Mouse (Mus musculus) stomach, embryonic 14.5 days (tissue): Measurements from ENCODE around the gene Dhx38. TPM values are rescaled to one million over a fixed set of nuclear protein-coding genes. Genes with fewer than 3 reads are reported as not detected.

Experiments
- ATAC-seq: fragments of 200-750 bp; cut with Nextera tagmentation; 2 replicates; pipeline ENCODE4 v1.8.0; 2017; ENCODE audit warnings: low read depth, moderate TSS enrichment; ENCODE audit not compliant: insufficient number of reproducible peaks, insufficient read depth, low FRiP score
- H3K27ac ChIP-seq: fragments of 300-500 bp; sonication (generic); 2 replicates; pipeline ENCODE4 v1.5.1; 2014; ENCODE audit warnings: mild to moderate bottlenecking, low read length, moderate library complexity, mixed read lengths
- H3K27me3 ChIP-seq: fragments of 300-500 bp; sonication (generic); 2 replicates; pipeline ENCODE4 v1.6.1; 2014; ENCODE audit warnings: low read length, control low read depth, mixed read lengths; ENCODE audit not compliant: control insufficient read depth, insufficient read depth
- H3K36me3 ChIP-seq: fragments of 300-500 bp; sonication (generic); 2 replicates; pipeline ENCODE4 v1.6.1; 2014; ENCODE audit warnings: mild to moderate bottlenecking, control low read depth, low read length, moderate library complexity, mixed read lengths; ENCODE audit not compliant: control insufficient read depth, insufficient read depth
- H3K4me1 ChIP-seq: fragments of 300-500 bp; sonication (generic); 2 replicates; pipeline ENCODE4 v1.6.1; 2014; ENCODE audit warnings: low read length, control low read depth, mixed read lengths; ENCODE audit not compliant: control insufficient read depth, insufficient read depth
- H3K4me2 ChIP-seq: fragments of 300-500 bp; sonication (generic); replicated peaks from 2 replicates; pipeline ENCODE4 v1.6.1; 2014; ENCODE audit warnings: low read depth, low read length, control low read depth
- H3K4me3 ChIP-seq: fragments of 300-500 bp; sonication (generic); 2 replicates; pipeline ENCODE4 v1.5.1; 2014; ENCODE audit warnings: low read depth, low read length, control low read depth
- H3K9ac ChIP-seq: fragments of 300-500 bp; sonication (generic); replicated peaks from 2 replicates; pipeline ENCODE4 v1.6.1; 2014; ENCODE audit warnings: low read depth, mild to moderate bottlenecking, control low read depth, low read length, moderate library complexity, mixed read lengths
- H3K9me3 ChIP-seq: fragments of 300-500 bp; sonication (generic); 2 replicates; pipeline ENCODE4 v1.6.1; 2016; ENCODE audit warnings: low read depth, low read length, control low read depth; ENCODE audit not compliant: control insufficient read depth
- WGBS: fragments of 180-500 bp; shearing (Covaris S2); extraction: QIAGEN DNeasy Blood & Tissue Kit; methylation state at CpG from one replicate; pipeline ENCODE4 v1.1.7; 2014; 5-methylcytosine and 5-hydroxymethylcytosine counted together
- polyA plus RNA-seq: library from polyadenylated mRNA; unstranded; fragments of >200 nt; fragmentation: Nextera tagmentation; extraction: Ambion mirVana; gene quantifications from 2 replicates; pipeline ENCODE4 v1.2.1, GENCODE M21; 2014

The Dhx38 gene
- polyA plus RNA-seq, 1 experiment from 2014 or later = 18.3 TPM

DNA sequence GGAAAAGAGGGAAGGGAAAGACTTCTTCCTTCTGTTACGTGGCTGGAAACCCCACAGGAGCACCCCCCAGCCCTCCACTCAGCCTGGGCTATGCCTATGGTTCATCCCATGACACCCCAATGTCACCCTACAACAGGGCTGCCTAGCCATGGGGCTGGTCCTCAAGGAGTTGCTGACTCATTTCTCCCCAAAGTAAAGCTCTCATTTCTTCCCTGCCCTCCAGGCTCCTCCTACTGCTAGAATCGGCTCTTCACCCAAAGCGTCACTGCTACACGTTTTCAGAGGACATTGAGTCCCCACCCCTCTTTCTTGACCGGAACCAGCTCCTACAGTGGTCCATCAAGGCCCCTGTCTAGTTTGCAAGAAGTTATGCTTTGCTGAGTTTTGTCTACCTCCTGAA, 23.5 kb downstream of the Dhx38 start:
- Histone ChIP-seq H3K4me2 (no peak overlapping the region), H3K9me3 (no peaks in the 10 kb centered on the region), H3K4me1 (no peaks in the 10 kb centered on the region), H3K4me3 (no peak overlapping the region), H3K9ac (no peak overlapping the region), H3K27ac (no peak overlapping the region), H3K27me3 (no peaks in the 10 kb centered on the region), H3K36me3 (peaks cover 5% of the 10 kb centered on the region; the same call in 1 of the 2 replicates)
- 60% methylated on average over 5 of the region's 5 CpGs for WGBS
- ATAC-seq = no peak

DNA sequence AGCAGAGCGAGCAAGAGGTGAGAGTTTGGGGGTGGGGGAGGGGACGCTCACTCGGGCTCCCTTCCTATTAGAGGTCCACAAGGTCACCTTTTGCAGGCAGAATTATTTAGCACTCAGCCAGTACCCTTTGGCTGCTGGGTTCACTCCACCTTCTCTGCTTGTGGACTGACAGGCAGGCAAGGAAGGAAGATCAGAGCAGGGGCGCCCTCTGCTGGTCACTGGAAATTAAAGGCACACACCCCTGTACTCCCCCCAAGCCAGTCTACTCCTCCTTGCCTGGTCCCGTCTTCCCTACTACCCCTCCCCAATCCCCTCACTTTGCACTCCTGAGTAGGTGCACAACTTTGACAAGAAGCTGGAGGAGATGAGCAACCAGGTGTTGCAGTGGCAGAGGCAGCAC, 29.0 kb downstream of the Dhx38 start:
- H3K4me1 ChIP-seq = no peaks in the 10 kb centered on the region
- H3K36me3 ChIP-seq = no peaks in the 10 kb centered on the region
- H3K9ac ChIP-seq = no peak overlapping the region
- no peak overlapping the region for H3K4me3 ChIP-seq
- peak; percentile 78; the same call in 1 of the 2 replicates for ATAC-seq
- H3K27ac ChIP-seq = no peak overlapping the region
- no peak overlapping the region; the same call in 1 of the 2 replicates for H3K4me2 ChIP-seq
- no peaks in the 10 kb centered on the region for H3K27me3 ChIP-seq
- H3K9me3 ChIP-seq = no peaks in the 10 kb centered on the region
- whole genome bisulfite sequencing = 3% methylated on average over 5 of the region's 5 CpGs

DNA sequence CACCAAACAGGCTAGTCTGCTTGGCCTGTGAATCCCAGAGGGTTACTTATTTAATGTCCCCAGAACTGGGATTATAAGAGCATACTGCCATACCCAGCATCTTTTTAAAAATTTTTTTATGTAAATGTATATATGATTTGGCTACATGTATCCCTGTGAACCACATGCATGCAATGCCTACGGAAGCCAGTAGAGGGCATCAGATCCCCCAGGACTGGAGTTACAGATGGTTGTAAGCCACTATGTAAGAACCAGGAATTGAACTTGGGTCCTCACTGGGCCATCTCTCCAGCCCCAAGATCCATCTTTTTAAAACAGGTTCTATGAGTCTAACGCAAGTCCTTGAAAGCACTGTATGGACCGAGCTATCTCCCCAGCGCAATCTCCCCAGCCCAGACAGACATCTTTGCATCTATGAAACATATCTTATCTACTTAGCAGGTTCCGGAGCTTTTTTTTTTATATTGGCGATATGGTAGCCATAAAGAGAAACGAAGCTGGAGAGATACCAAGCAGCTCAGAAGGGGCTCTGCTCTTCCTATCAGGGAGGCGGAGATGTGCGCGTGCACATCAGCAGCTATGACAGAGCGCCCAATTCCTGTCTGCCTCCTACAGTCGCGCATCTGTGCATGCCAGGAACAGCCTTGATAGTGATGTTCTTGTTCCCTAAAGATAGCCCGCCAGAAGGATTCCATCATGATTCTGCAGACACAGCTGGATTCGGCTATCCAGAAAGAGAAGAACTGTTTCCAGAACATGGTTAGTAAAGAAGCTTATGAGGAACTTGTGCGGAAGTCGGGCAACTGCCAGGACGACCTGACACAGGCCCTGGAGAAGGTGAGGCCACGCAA, 30.3 kb downstream of the Dhx38 start:
- no peaks in the 10 kb centered on the region for H3K36me3 ChIP-seq
- H3K27me3 ChIP-seq = no peaks in the 10 kb centered on the region
- H3K4me3 ChIP-seq = no peak overlapping the region
- H3K4me1 ChIP-seq = no peaks in the 10 kb centered on the region
- H3K9me3 ChIP-seq = no peaks in the 10 kb centered on the region
- WGBS = 86% methylated on average over 19 of the region's 19 CpGs
- H3K9ac ChIP-seq = no peak overlapping the region
- no peak overlapping the region for H3K27ac ChIP-seq
- ATAC-seq = no peak
- no peak overlapping the region for H3K4me2 ChIP-seq

DNA sequence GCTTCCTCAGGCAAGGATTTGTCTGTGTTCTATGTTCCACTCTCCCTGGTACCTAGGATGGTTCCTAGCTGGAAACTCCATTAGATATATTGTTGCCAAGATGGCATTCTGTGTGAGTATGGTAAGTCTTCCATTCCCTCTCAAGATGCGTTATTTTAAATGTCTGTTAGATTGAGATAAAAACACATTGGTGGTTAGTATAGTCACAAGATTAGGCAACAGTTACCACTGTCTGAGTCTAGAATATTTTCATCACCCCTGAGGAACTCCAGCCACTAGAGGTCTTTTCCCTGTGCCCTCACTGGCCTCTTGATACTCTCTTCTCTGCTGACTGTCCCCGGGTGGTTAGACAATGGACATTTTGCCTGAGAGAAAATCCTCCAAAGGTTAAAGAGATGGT, 41.7 kb downstream of the Dhx38 start:
- no peaks in the 10 kb centered on the region for H3K36me3 ChIP-seq
- H3K4me3 ChIP-seq = no peak overlapping the region
- 86% methylated on average over 2 of the region's 2 CpGs for WGBS
- H3K9ac ChIP-seq = no peak overlapping the region
- no peaks in the 10 kb centered on the region for H3K4me1 ChIP-seq
- H3K4me2 ChIP-seq = no peak overlapping the region
- H3K27ac ChIP-seq = no peak overlapping the region
- no peak for ATAC-seq
- no peaks in the 10 kb centered on the region for H3K27me3 ChIP-seq
- H3K9me3 ChIP-seq = no peaks in the 10 kb centered on the region

DNA sequence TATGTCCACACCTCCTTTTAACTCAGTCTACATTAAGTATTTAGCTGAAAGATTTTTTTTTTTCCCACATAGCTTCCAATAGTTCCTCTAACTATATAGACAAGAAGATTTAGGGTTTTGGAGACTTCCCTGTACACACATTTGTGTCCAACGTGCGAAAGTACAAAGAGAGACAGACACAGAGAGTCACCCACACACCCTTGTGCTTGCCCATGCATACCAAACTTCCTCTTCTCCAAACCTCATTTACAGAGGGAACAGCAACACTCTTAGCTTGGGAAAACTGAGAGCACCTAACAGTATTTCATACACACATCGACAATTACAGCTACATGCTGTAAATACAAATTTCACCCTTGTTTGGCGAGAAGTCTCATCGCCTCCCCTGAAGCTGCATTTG, 60.1 kb downstream of the Dhx38 start:
- Histone ChIP-seq H3K27ac (no peak overlapping the region), H3K9ac (no peak overlapping the region), H3K4me1 (no peaks in the 10 kb centered on the region), H3K4me2 (no peak overlapping the region), H3K27me3 (no peaks in the 10 kb centered on the region), H3K9me3 (no peaks in the 10 kb centered on the region), H3K36me3 (no peaks in the 10 kb centered on the region), H3K4me3 (no peak overlapping the region)
- WGBS = 85% methylated on average over 5 of the region's 5 CpGs
- no peak for ATAC-seq

DNA sequence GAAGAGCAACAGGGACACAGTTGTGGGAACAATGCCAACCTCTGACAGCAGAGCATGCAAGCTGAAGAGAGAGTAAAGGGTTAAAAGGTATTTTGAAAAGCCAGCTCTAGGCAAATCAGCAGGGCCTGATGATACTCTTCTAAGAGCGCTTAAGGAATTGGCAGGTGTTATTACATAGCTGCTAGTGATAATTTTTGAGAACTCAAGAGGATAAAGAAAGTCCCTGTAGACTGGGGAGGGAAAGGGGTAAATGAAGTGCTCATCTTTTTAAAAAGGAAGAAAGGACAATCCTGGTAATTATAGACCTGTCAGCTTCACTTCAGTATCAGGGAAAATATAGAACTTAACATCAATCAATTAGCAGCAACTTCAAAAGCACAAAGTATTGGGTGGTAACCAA, 62.1 kb downstream of the Dhx38 start:
- WGBS = 76% methylated on average over 1 of the region's 1 CpGs
- H3K4me2 ChIP-seq = no peak overlapping the region

DNA sequence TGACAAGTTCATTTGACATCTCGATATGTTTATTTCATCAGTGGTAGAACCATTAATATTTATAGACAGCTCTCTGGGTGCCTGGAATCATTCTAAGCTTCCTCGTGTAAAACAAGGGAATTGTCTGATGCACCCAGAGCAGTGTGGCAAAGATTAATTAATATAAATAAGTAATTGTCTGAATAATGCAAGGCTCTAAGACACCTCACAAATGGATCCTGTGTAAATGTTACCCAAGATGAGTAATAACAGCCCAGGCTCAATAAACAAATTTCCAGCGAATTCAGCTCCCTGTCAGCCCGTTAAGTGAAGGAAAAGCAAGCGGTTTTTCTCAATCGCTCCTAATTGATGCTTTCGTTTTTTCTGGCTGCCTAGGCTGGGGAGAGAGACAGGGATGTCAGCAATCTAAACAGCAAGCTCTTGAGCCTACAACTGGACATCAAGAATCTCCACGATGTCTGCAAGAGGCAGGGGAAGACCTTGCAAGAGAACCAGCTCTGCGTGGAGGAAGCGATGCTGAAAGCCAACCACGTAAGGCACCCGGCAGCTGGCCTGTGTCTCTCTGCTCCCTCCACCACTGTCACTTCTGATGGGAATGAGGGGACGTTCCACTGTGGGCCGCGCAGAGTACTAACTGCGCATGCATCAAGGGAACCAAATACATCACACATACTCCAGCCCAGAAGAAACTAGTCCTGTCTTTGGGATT, 66.5 kb downstream of the Dhx38 start:
- no peak for ATAC-seq
- H3K36me3 ChIP-seq = no peaks in the 10 kb centered on the region
- no peak overlapping the region for H3K4me3 ChIP-seq
- H3K4me2 ChIP-seq = peak overlapping the region; percentile 11
- no peaks in the 10 kb centered on the region for H3K4me1 ChIP-seq
- no peaks in the 10 kb centered on the region for H3K9me3 ChIP-seq
- no peak overlapping the region for H3K27ac ChIP-seq
- 52% methylated on average over 16 of the region's 16 CpGs for WGBS
- no peaks in the 10 kb centered on the region for H3K27me3 ChIP-seq
- H3K9ac ChIP-seq = no peak overlapping the region

More for the DNA sequence above, 62.1 kb downstream of the Dhx38 start:
- H3K36me3 ChIP-seq = no peaks in the 10 kb centered on the region
- no peaks in the 10 kb centered on the region for H3K4me1 ChIP-seq
- no peaks in the 10 kb centered on the region for H3K27me3 ChIP-seq
- ATAC-seq = no peak
- no peak overlapping the region for H3K27ac ChIP-seq
- no peaks in the 10 kb centered on the region for H3K9me3 ChIP-seq
- H3K9ac ChIP-seq = no peak overlapping the region
- no peak overlapping the region for H3K4me3 ChIP-seq
